Mouse (Mus musculus) large intestine, adult 2 months (tissue): Measurements from ENCODE around the gene Lrmda. TPM values are rescaled to one million over a fixed set of nuclear protein-coding genes. Genes with fewer than 3 reads are reported as not detected.

ENCODE experiments used
- DNase-seq: peaks from one replicate; pipeline ENCODE4 v3.0.0-alpha.2; 2012; ENCODE audit warnings: low read depth, low spot score
- WGBS: fragments of 180-500 bp; shearing (Covaris S2); methylation state at CpG from one replicate; pipeline ENCODE4 v1.1.7; 2018; 5-methylcytosine and 5-hydroxymethylcytosine counted together
- polyA plus RNA-seq: library from polyadenylated mRNA; depleted of rRNA; stranded (reverse); fragments of >200 nt; gene quantifications from 2 replicates; pipeline ENCODE4 v1.2.3, GENCODE M21; 2012

The Lrmda gene
- polyA plus RNA-seq, 1 experiment, result 0.12 TPM

- 58% methylated on average over 6 of the region's 6 CpGs for WGBS
These were observed 690.7 kb downstream of the Lrmda start for GRCm38 (mm10) chr14:22710071-22710661.

GRCm38 (mm10) chr14:22712388-22712787 lies 692.9 kb downstream of the Lrmda start:
- no peak for DNase-seq

More at GRCm38 (mm10) chr14:22710071-22710661, 690.7 kb downstream of the Lrmda start:
- DNase-seq, result no peak

GRCm38 (mm10) chr14:22715581-22716378 lies 696.3 kb downstream of the Lrmda start:
- no peak for DNase-seq
- 74% methylated on average over 6 of the region's 6 CpGs for WGBS

GRCm38 (mm10) chr14:22719968-22720367 lies 700.5 kb downstream of the Lrmda start:
- WGBS, result 89% methylated on average over 1 of the region's 1 CpGs
- DNase-seq, result no peak

GRCm38 (mm10) chr14:22721845-22722244 lies 702.3 kb downstream of the Lrmda start:
- 77% methylated on average over 5 of the region's 5 CpGs for WGBS
- no peak for DNase-seq

GRCm38 (mm10) chr14:22727548-22727947 lies 708.0 kb downstream of the Lrmda start:
- WGBS, result 54% methylated on average over 2 of the region's 2 CpGs
- DNase-seq, result no peak

GRCm38 (mm10) chr14:22728611-22729223 lies 709.2 kb downstream of the Lrmda start:
- WGBS, result 90% methylated on average over 8 of the region's 8 CpGs
- no peak for DNase-seq

- WGBS, result 89% methylated on average over 11 of the region's 11 CpGs
- DNase-seq, result no peak
These were observed 719.1 kb downstream of the Lrmda start for GRCm38 (mm10) chr14:22738603-22739002.

- DNase-seq, result no peak
These were observed 723.0 kb downstream of the Lrmda start for GRCm38 (mm10) chr14:22742527-22742926.

- DNase-seq, result no peak
- 80% methylated on average over 4 of the region's 4 CpGs for WGBS
These were observed 723.8 kb downstream of the Lrmda start for GRCm38 (mm10) chr14:22743264-22743663.

- no peak for DNase-seq
- WGBS, result 61% methylated on average over 5 of the region's 5 CpGs
These were observed 725.2 kb downstream of the Lrmda start for GRCm38 (mm10) chr14:22744701-22745100.

- no peak for DNase-seq
- WGBS, result 68% methylated on average over 1 of the region's 1 CpGs
These were observed 725.9 kb downstream of the Lrmda start for GRCm38 (mm10) chr14:22745263-22745881.

- WGBS, result 9% methylated on average over 5 of the region's 5 CpGs
- no peak for DNase-seq
These were observed 726.5 kb downstream of the Lrmda start for GRCm38 (mm10) chr14:22745882-22746480.

- WGBS, result 91% methylated on average over 5 of the region's 5 CpGs
- no peak for DNase-seq
These were observed 728.3 kb downstream of the Lrmda start for GRCm38 (mm10) chr14:22747816-22748215.

GRCm38 (mm10) chr14:22750409-22750808 lies 730.9 kb downstream of the Lrmda start:
- DNase-seq, result no peak

- whole genome bisulfite sequencing, result 76% methylated on average over 10 of the region's 10 CpGs
These were observed 731.8 kb downstream of the Lrmda start for GRCm38 (mm10) chr14:22751290-22751689.

GRCm38 (mm10) chr14:22754633-22755032 lies 735.1 kb downstream of the Lrmda start:
- WGBS, result 85% methylated on average over 5 of the region's 5 CpGs
- DNase-seq, result no peak

More at GRCm38 (mm10) chr14:22751290-22751689, 731.8 kb downstream of the Lrmda start:
- no peak for DNase-seq

GRCm38 (mm10) chr14:22757493-22757892 lies 738.0 kb downstream of the Lrmda start:
- DNase-seq, result no peak
- 80% methylated on average over 3 of the region's 3 CpGs for WGBS

- no peak for DNase-seq
- 35% methylated on average over 2 of the region's 2 CpGs for WGBS
These were observed 739.7 kb downstream of the Lrmda start for GRCm38 (mm10) chr14:22759216-22759615.

- DNase-seq, result no peak
These were observed 740.2 kb downstream of the Lrmda start for GRCm38 (mm10) chr14:22759673-22760072.
